Mouse (Mus musculus) cerebellum, adult 2 months (tissue): ENCODE measurements at regions not wholly inside any gene's neighbourhood (a gene's known extent, or its start where the extent isn't known, plus 50 kb on each side); places are given as distances from the start of the nearest gene placed in this dataset.
"Not testable (repeated sequence)": the region's sequence is repeated elsewhere in the genome, so short reads cannot be mapped to it uniquely, and the experiment has no call there.

Experiments used
- DNase-seq, 2 experiments: peaks; one replicate each; pipeline ENCODE4 v3.0.0; 2021
- H3K27ac ChIP-seq: fragments of 200-500 bp; 2 replicates; pipeline ENCODE4 v1.5.1; 2012; ENCODE audit warnings: low read length, control low read depth, inconsistent platforms; ENCODE audit not compliant: insufficient read depth
- H3K27me3 ChIP-seq: fragments of 200-500 bp; 2 replicates; pipeline ENCODE4 v1.6.1; 2012; ENCODE audit warnings: inconsistent platforms, mild to moderate bottlenecking, low read length, moderate library complexity; ENCODE audit not compliant: control insufficient read depth, insufficient read depth
- H3K4me1 ChIP-seq: fragments of 200-500 bp; 2 replicates; pipeline ENCODE4 v1.6.1; 2011; ENCODE audit warnings: low read length; ENCODE audit not compliant: control insufficient read depth, insufficient read depth
- H3K4me3 ChIP-seq: fragments of 200-500 bp; replicated peaks from 2 replicates; pipeline ENCODE3; 2011; ENCODE audit warnings: mild to moderate bottlenecking, low read depth, low read length, control low read depth; ENCODE audit not compliant: insufficient read depth
- CTCF ChIP-seq: fragments of 200-500 bp; IDR thresholded peaks from 2 replicates; pipeline ENCODE4 v1.5.1; 2011; ENCODE audit warnings: low read depth, mild to moderate bottlenecking, control low read depth, low read length, moderate library complexity, borderline replicate concordance; ENCODE audit not compliant: insufficient read depth
- POLR2A ChIP-seq: fragments of 200-500 bp; IDR thresholded peaks from 2 replicates; pipeline ENCODE4 v1.6.1; 2011; ENCODE audit warnings: low read length, control low read depth, borderline replicate concordance; ENCODE audit not compliant: insufficient read depth
- WGBS: fragments of 180-500 bp; shearing (Covaris S2); methylation state at CpG from one replicate; pipeline ENCODE4 v1.1.7; 2018; 5-methylcytosine and 5-hydroxymethylcytosine counted together

DNA sequence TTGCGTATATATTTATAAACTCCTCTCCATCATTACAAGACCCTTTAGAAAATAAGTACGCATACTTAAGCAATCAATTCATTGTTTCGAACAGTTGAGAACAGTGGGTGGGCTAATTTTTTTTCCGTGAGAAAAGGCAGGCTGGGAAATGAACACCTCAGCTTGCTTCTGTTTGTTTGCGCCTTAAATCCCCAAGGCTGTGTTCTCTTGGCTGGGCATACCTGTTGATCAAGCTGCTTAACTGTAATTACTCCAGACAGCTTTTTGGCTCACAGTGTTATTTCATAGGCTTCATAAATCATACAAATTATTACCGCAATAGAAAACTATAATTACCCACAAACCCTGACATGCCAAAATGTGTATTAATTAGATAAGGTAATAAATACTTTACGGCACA, 848.0 kb upstream of the 4930412O13Rik start:
- TF ChIP-seq CTCF (no peak), POLR2A (no peak)
- Histone ChIP-seq H3K4me1 (no peaks in the 10 kb centered on the region), H3K4me3 (no peak overlapping the region), H3K27ac (no peak overlapping the region), H3K27me3 (no peaks in the 10 kb centered on the region)
- 39% methylated on average over 7 of the region's 7 CpGs for WGBS
- DNase-seq: no peak

GRCm38 (mm10) chr2:9042355-9042754, 838.7 kb upstream of the 4930412O13Rik start:
- not testable (repeated sequence) for H3K4me3 ChIP-seq, H3K27me3 ChIP-seq, H3K4me1 ChIP-seq, H3K27ac ChIP-seq, DNase-seq
- WGBS: 39% methylated on average over 21 of the region's 21 CpGs

DNA sequence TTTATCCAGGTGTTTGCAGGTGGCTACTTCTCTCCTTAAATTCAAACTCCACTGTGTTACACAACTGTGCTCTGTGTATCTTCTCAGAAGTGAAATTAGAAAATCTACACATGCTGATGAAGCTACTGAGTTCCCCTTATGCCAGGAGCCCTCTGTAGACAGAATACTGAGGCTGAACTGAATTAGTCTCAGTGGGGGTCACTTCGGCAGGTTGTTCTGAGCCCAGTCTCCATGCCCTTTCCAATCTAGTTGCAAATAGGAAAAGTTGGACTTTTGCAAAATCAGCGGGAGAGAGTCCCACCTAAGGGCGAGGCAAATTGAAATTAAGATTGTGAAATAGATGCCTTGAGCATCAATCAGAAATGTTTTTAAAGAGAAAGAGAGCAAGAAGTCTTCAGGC, 833.1 kb upstream of the 4930412O13Rik start:
- H3K27me3 ChIP-seq: no peaks in the 10 kb centered on the region
- TF ChIP-seq CTCF (no peak), POLR2A (no peak)
- peak in 1 of 2 experiments; percentile 29 for DNase-seq
- 17% methylated on average over 3 of the region's 3 CpGs for WGBS
- peaks cover 2% of the 10 kb centered on the region; the same call in 1 of the 2 replicates for H3K4me1 ChIP-seq
- no peak overlapping the region for H3K27ac ChIP-seq
- H3K4me3 ChIP-seq: no peak overlapping the region

GRCm38 (mm10) chr2:9073851-9074250, 807.2 kb upstream of the 4930412O13Rik start:
- Histone ChIP-seq H3K27ac (no peak overlapping the region), H3K27me3 (no peaks in the 10 kb centered on the region), H3K4me1 (no peaks in the 10 kb centered on the region), H3K4me3 (no peak overlapping the region)
- TF ChIP-seq CTCF (no peak), POLR2A (no peak)
- 90% methylated on average over 1 of the region's 1 CpGs for WGBS
- no peak for DNase-seq

DNA sequence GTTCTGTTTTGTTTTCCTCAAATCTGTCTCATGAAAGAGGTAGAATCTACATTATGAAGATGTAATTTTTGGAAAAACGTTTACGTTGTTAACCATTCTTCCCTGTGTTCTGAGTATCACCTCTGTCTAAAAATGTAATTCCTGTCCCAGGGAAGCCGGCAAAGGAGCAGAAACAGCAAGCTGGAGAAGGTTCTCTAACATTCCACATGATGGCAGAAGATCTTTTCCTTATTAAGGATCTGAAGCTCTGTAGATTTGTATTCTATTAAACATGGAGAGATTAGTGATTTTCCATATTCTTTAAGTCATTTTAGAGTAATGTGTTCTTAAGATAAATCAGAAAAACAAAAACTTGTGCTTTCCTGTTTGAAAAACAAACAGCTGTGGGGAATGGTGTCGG, 802.9 kb upstream of the 4930412O13Rik start:
- WGBS: 66% methylated on average over 4 of the region's 4 CpGs
- no peak for TF ChIP-seq POLR2A
- TF ChIP-seq CTCF: no peak
- no peak overlapping the region for H3K27ac ChIP-seq
- H3K4me3 ChIP-seq: no peak overlapping the region
- peak in 1 of 2 experiments; percentile 5 for DNase-seq
- no peaks in the 10 kb centered on the region for H3K27me3 ChIP-seq
- H3K4me1 ChIP-seq: no peaks in the 10 kb centered on the region

GRCm38 (mm10) chr2:9081746-9082145, 799.3 kb upstream of the 4930412O13Rik start:
- Histone ChIP-seq H3K27ac (no peak overlapping the region), H3K4me1 (no peaks in the 10 kb centered on the region), H3K4me3 (no peak overlapping the region), H3K27me3 (no peaks in the 10 kb centered on the region)
- TF ChIP-seq CTCF (no peak), POLR2A (no peak)
- DNase-seq: no peak
- WGBS: 91% methylated on average over 1 of the region's 1 CpGs

DNA sequence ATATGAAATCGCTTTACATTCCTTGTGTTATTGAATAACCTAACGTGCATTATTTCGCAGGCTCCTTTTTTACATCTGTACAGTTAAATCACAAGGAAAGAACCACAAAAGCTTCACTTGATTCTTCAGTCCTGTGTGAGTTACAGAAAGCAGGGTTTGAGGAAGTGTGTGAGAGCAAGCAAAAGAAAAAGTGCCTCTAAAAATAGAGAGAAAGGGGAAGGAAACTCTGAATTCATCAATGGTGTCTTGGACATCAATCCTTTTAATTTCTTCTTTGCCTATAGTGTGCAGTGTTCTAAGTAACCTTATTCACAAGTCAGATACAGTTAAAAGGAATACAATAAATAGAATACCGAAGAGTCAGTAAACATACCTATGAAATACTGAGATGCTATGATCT, 785.7 kb upstream of the 4930412O13Rik start:
- no peaks in the 10 kb centered on the region for H3K27me3 ChIP-seq
- no peak overlapping the region for H3K4me3 ChIP-seq
- DNase-seq: no peak
- H3K27ac ChIP-seq: no peak overlapping the region
- TF ChIP-seq POLR2A (no peak), CTCF (no peak)
- H3K4me1 ChIP-seq: no peaks in the 10 kb centered on the region
- 92% methylated on average over 4 of the region's 4 CpGs for WGBS

- Histone ChIP-seq H3K4me3 (no peak overlapping the region), H3K27ac (no peak overlapping the region), H3K27me3 (no peaks in the 10 kb centered on the region), H3K4me1 (no peaks in the 10 kb centered on the region)
- DNase-seq: no peak
- 87% methylated on average over 3 of the region's 3 CpGs for WGBS
- TF ChIP-seq POLR2A (no peak), CTCF (no peak)
These were observed 764.4 kb upstream of the 4930412O13Rik start for GRCm38 (mm10) chr2:9116697-9117096.

GRCm38 (mm10) chr2:9117523-9117922, 763.5 kb upstream of the 4930412O13Rik start:
- no peak overlapping the region for H3K4me3 ChIP-seq
- H3K27me3 ChIP-seq: no peaks in the 10 kb centered on the region
- DNase-seq: no peak
- WGBS: 70% methylated on average over 5 of the region's 5 CpGs
- TF ChIP-seq POLR2A (no peak), CTCF (no peak)
- no peaks in the 10 kb centered on the region for H3K4me1 ChIP-seq
- no peak overlapping the region for H3K27ac ChIP-seq

DNA sequence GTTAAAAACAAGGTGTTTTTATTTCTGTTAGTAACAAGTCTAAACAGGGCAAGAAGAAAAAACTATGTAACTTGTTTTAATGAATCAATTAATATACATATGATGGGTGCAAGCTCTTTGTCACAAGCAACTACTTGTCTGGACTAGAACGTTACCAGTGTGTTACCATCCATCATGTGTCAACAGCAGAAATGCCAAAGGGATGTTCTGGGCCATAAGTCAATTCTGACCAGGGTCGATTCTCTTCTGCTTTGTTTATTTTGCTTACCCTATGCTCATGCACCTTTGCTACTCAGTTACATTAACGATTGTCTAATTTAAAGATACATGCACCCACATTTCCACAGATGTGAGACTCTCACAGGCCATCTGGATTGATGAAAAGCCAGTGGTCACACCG, 744.1 kb upstream of the 4930412O13Rik start:
- H3K4me3 ChIP-seq: no peak overlapping the region
- H3K27me3 ChIP-seq: no peaks in the 10 kb centered on the region
- WGBS: 51% methylated on average over 4 of the region's 4 CpGs
- no peak for DNase-seq
- no peaks in the 10 kb centered on the region for H3K4me1 ChIP-seq
- H3K27ac ChIP-seq: no peak overlapping the region
- TF ChIP-seq CTCF: no peak
- no peak for TF ChIP-seq POLR2A
